Mouse (Mus musculus) MEL (cell line): Measurements from ENCODE around the gene 4930404N11Rik. TPM values are rescaled to one million over a fixed set of nuclear protein-coding genes. Genes with fewer than 3 reads are reported as not detected.

Experiments
- DNase-seq: peaks from one replicate; pipeline ENCODE4 v3.0.0; 2011; ENCODE audit warnings: low read depth, low spot score
- H3K27ac ChIP-seq: 2 replicates; pipeline ENCODE4 v1.5.1; 2012; ENCODE audit warnings: low read depth, mild to moderate bottlenecking, control low read depth, low read length, moderate library complexity; ENCODE audit not compliant: control insufficient read depth
- H3K27me3 ChIP-seq, 2 experiments: fragments of 150-350 bp in 1 of 2; sonication (generic) in 1 of 2; 2 replicates each; pipeline ENCODE4 v1.6.1; 2012; ENCODE audit warnings: low read length in 2 of 2, mild to moderate bottlenecking in 2 of 2, improper control_type of control experiment in 1 of 2, moderate library complexity in 1 of 2; ENCODE audit not compliant: insufficient read depth in 2 of 2, control insufficient read depth in 1 of 2
- H3K36me3 ChIP-seq, 2 experiments: 2 replicates each; pipeline ENCODE4 v1.6.1; 2012 to 2014; ENCODE audit warnings: low read length in 2 of 2, improper control_type of control experiment in 1 of 2, inconsistent platforms in 1 of 2, mild to moderate bottlenecking in 1 of 2; ENCODE audit not compliant: insufficient read depth in 2 of 2, control insufficient read depth in 1 of 2
- H3K4me1 ChIP-seq, 2 experiments: fragments of 150-350 bp in 1 of 2; sonication (generic) in 1 of 2; 2 replicates each; pipeline ENCODE4 v1.6.1; 2012; ENCODE audit warnings: low read length in 2 of 2, improper control_type of control experiment in 1 of 2, mild to moderate bottlenecking in 1 of 2; ENCODE audit not compliant: insufficient read depth in 2 of 2, control insufficient read depth in 1 of 2
- H3K4me3 ChIP-seq, 2 experiments: fragments of 150-350 bp in 1 of 2; sonication (generic) in 1 of 2; 2 replicates each; pipeline ENCODE4 v1.5.1; 2012; ENCODE audit warnings: low read depth in 2 of 2, low read length in 2 of 2, mild to moderate bottlenecking in 2 of 2, moderate library complexity in 2 of 2, control low read depth in 1 of 2, improper control_type of control experiment in 1 of 2; ENCODE audit not compliant: control insufficient read depth in 1 of 2, insufficient read depth in 1 of 2
- H3K79me2 ChIP-seq: 2 replicates; pipeline ENCODE4 v1.6.1; 2012; ENCODE audit warnings: mild to moderate bottlenecking, low read length, moderate library complexity; ENCODE audit not compliant: control insufficient read depth, poor library complexity, insufficient read depth
- H3K9ac ChIP-seq: 2 replicates; pipeline ENCODE4 v1.6.1; 2012; ENCODE audit warnings: low read depth, mild to moderate bottlenecking, control low read depth, low read length, moderate library complexity; ENCODE audit not compliant: control insufficient read depth, poor library complexity, severe bottlenecking
- H3K9me3 ChIP-seq: fragments of 150-350 bp; sonication (generic); replicated peaks from 2 replicates; pipeline ENCODE4 v1.6.1; 2012; ENCODE audit warnings: mild to moderate bottlenecking, low read length, improper control_type of control experiment, moderate library complexity; ENCODE audit not compliant: insufficient read depth
- BHLHE40 ChIP-seq: IDR thresholded peaks from 2 replicates; pipeline ENCODE4 v1.6.1; 2012; ENCODE audit warnings: low read depth, mild to moderate bottlenecking, inconsistent platforms, low read length, improper control_type of control experiment, borderline replicate concordance
- CHD1 ChIP-seq: IDR thresholded peaks from 2 replicates; pipeline ENCODE4 v1.6.1; 2012; ENCODE audit warnings: low read depth, mild to moderate bottlenecking, inconsistent platforms, low read length, improper control_type of control experiment
- CHD2 ChIP-seq: IDR thresholded peaks from 2 replicates; pipeline ENCODE4 v1.6.1; 2011; ENCODE audit warnings: low read length, improper control_type of control experiment
- E2F4 ChIP-seq: IDR thresholded peaks from 2 replicates; pipeline ENCODE4 v1.6.1; 2011; ENCODE audit warnings: low read depth, low read length, improper control_type of control experiment, borderline replicate concordance
- ELF1 ChIP-seq: IDR thresholded peaks from 2 replicates; pipeline ENCODE4 v1.6.1; 2014; ENCODE audit warnings: low read depth, mild to moderate bottlenecking, inconsistent platforms, low read length, improper control_type of control experiment, moderate library complexity
- EP300 ChIP-seq, 2 experiments: IDR thresholded peaks; 2 replicates each; pipeline ENCODE4 v1.6.1; 2011; ENCODE audit warnings: improper control_type of control experiment in 2 of 2, low read length in 2 of 2, low read depth in 1 of 2, mild to moderate bottlenecking in 1 of 2
- ETS1 ChIP-seq: IDR thresholded peaks from 2 replicates; pipeline ENCODE4 v1.6.1; 2012; ENCODE audit warnings: low read depth, mild to moderate bottlenecking, inconsistent platforms, low read length, improper control_type of control experiment, moderate library complexity
- GABPA ChIP-seq: IDR thresholded peaks from 2 replicates; pipeline ENCODE4 v1.6.1; 2012; ENCODE audit warnings: low read depth, mild to moderate bottlenecking, inconsistent platforms, low read length, improper control_type of control experiment, moderate library complexity
- GATA1 ChIP-seq: IDR thresholded peaks from 2 replicates; pipeline ENCODE4 v1.6.1; 2011; ENCODE audit warnings: low read depth, low read length, improper control_type of control experiment
- HCFC1 ChIP-seq: IDR thresholded peaks from 2 replicates; pipeline ENCODE4 v1.6.1; 2012; ENCODE audit warnings: low read depth, mild to moderate bottlenecking, inconsistent platforms, low read length, improper control_type of control experiment, moderate library complexity
- MAFK ChIP-seq: IDR thresholded peaks from 2 replicates; pipeline ENCODE4 v1.6.1; 2011; ENCODE audit warnings: low read depth, mild to moderate bottlenecking, low read length, improper control_type of control experiment, borderline replicate concordance
- MAX ChIP-seq: IDR thresholded peaks from 2 replicates; pipeline ENCODE4 v1.6.1; 2011; ENCODE audit warnings: low read length, improper control_type of control experiment
- MXI1 ChIP-seq: IDR thresholded peaks from 2 replicates; pipeline ENCODE4 v1.6.1; 2011; ENCODE audit warnings: mild to moderate bottlenecking, low read depth, low read length, improper control_type of control experiment
- MYC ChIP-seq: IDR thresholded peaks from 2 replicates; pipeline ENCODE4 v1.6.1; 2011; ENCODE audit warnings: low read depth, mild to moderate bottlenecking, low read length, improper control_type of control experiment, moderate library complexity
- NELFE ChIP-seq: IDR thresholded peaks from 2 replicates; pipeline ENCODE4 v1.6.1; 2011; ENCODE audit warnings: low read depth, low read length, improper control_type of control experiment
- POLR2AphosphoS2 ChIP-seq: IDR thresholded peaks from 2 replicates; pipeline ENCODE4 v1.6.1; 2011; ENCODE audit warnings: low read length, improper control_type of control experiment
- RAD21 ChIP-seq: IDR thresholded peaks from 2 replicates; pipeline ENCODE4 v1.6.1; 2011; ENCODE audit warnings: mild to moderate bottlenecking, low read depth, low read length, improper control_type of control experiment
- SIN3A ChIP-seq: IDR thresholded peaks from 2 replicates; pipeline ENCODE4 v1.6.1; 2012; ENCODE audit warnings: low read length, improper control_type of control experiment, inconsistent platforms
- SMC3 ChIP-seq: IDR thresholded peaks from 2 replicates; pipeline ENCODE4 v1.6.1; 2011; ENCODE audit warnings: low read depth, low read length, improper control_type of control experiment
- TAL1 ChIP-seq: IDR thresholded peaks from 2 replicates; pipeline ENCODE4 v1.6.1; 2012; ENCODE audit warnings: mild to moderate bottlenecking, inconsistent platforms, low read length, moderate library complexity, mixed read lengths
- TBP ChIP-seq: IDR thresholded peaks from 2 replicates; pipeline ENCODE4 v1.8.0; 2011; ENCODE audit warnings: low read depth, low read length, improper control_type of control experiment
- TCF12 ChIP-seq: IDR thresholded peaks from 2 replicates; pipeline ENCODE4 v1.6.1; 2014; ENCODE audit warnings: low read depth, mild to moderate bottlenecking, inconsistent platforms, low read length, improper control_type of control experiment, moderate library complexity
- USF1 ChIP-seq: IDR thresholded peaks from 2 replicates; pipeline ENCODE4 v1.6.1; 2014; ENCODE audit warnings: low read depth, mild to moderate bottlenecking, inconsistent platforms, low read length, improper control_type of control experiment, moderate library complexity
- USF2 ChIP-seq, 2 experiments: IDR thresholded peaks; 2 replicates each; pipeline ENCODE4 v1.6.1; 2011 to 2012; ENCODE audit warnings: improper control_type of control experiment in 2 of 2, low read length in 2 of 2, borderline replicate concordance in 1 of 2, inconsistent platforms in 1 of 2, low read depth in 1 of 2, mild to moderate bottlenecking in 1 of 2; ENCODE audit not compliant: insufficient read depth in 1 of 2
- ZKSCAN1 ChIP-seq: IDR thresholded peaks from 2 replicates; pipeline ENCODE4 v1.6.1; 2012; ENCODE audit warnings: low read depth, mild to moderate bottlenecking, inconsistent platforms, low read length, improper control_type of control experiment, moderate library complexity
- polyA plus RNA-seq, 2 experiments: library from polyadenylated mRNA; stranded (reverse) in 1 of 2; unstranded in 1 of 2; fragments of >175 nt in 1 of 2; fragments of >200 nt in 1 of 2; gene quantifications; 2 replicates each; pipeline versions ENCODE4 v1.2.1 to v1.2.4; 2012; ENCODE audit warnings: low replicate concordance in 2 of 2, low read depth in 1 of 2; ENCODE audit not compliant: insufficient read length in 2 of 2, insufficient read depth in 1 of 2, missing spikeins in 1 of 2
- total RNA-seq: library from RNA; depleted of rRNA; stranded (reverse); fragments of 300-350 nt; gene quantifications from 2 replicates; pipeline ENCODE4 v1.2.3, GENCODE M21; 2012

4930404N11Rik gene
- total and polyA plus RNA-seq, 3 experiments = 3.1 to 12.1 TPM; not detected in 1

GRCm38 (mm10) chr10:81399296-81399695 is 33.7 kb upstream of the 4930404N11Rik start:
- Histone ChIP-seq H3K27ac (no peak overlapping the region), H3K4me3 (no peak overlapping the region), H3K9ac (no peak overlapping the region), H3K4me1 (0 out of 4 replicates have a peak, but pooled peaks cover 0 to 3% of the 10 kb centered on the region in 2 experiments), H3K36me3 (no peaks in the 10 kb centered on the region), H3K27me3 (no peaks in the 10 kb centered on the region), H3K79me2 (no peaks in the 10 kb centered on the region), H3K9me3 (no peaks in the 10 kb centered on the region)
- DNase-seq = no peak
- no peak for TF ChIP-seq SMC3
- no peak for TF ChIP-seq MXI1
- TF ChIP-seq NELFE = no peak

GRCm38 (mm10) chr10:81396749-81397148 is 31.1 kb upstream of the 4930404N11Rik start:
- H3K36me3 ChIP-seq = no peaks in the 10 kb centered on the region

DNA sequence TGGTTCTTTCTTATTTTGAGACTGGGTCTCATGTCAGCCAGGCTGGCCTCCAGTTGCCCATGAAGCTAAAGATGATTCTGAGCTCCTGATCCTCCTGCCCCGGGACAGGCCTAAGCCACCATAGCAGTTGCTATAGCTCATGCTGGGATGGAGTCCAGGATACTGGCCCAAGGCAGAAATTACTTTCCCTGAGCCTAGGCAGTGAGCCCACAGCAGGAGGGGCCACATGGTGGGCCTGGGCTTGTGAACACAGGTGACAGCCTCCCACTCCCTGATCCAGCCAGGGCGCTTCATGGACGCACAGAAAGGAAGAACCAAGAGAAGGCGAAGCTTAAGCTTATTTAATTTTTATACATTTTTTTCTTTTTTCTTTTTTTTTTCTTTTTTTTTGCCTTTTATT is 30.2 kb upstream of the 4930404N11Rik start:
- TF ChIP-seq TAL1 (no peak), ZKSCAN1 (no peak), TBP (no peak), MAX (no peak), USF2 (IDR thresholded peaks at IDR 0.05; ENCODE audit: borderline replicate concordance in 1 of 2, insufficient read depth in 1 of 2, low read depth in 1 of 2, low read length in 2 of 2) (no peak), MXI1 (no peak), ETS1 (no peak), E2F4 (no peak), POLR2AphosphoS2 (no peak), MYC (no peak), HCFC1 (no peak), ELF1 (no peak), USF1 (no peak), SIN3A (no peak), TCF12 (no peak), GATA1 (no peak), CHD2 (no peak), EP300 (IDR thresholded peaks at IDR 0.05; ENCODE audit: low read depth in 1 of 2, low read length in 2 of 2) (no peak), GABPA (no peak)
- TF ChIP-seq, all 39 proteins: peak for 0
- H3K4me3 ChIP-seq = no peak overlapping the region
- peaks cover 6 to 14% of the 10 kb centered on the region in 2 experiments; a peak in 3 of 4 replicates for H3K4me1 ChIP-seq
- H3K36me3 ChIP-seq = no peaks in the 10 kb centered on the region
- H3K79me2 ChIP-seq = no peaks in the 10 kb centered on the region
- H3K9ac ChIP-seq = no peak overlapping the region
- DNase-seq = no peak
- no peaks in the 10 kb centered on the region for H3K27me3 ChIP-seq
- H3K27ac ChIP-seq = no peak overlapping the region
- no peaks in the 10 kb centered on the region for H3K9me3 ChIP-seq

More at GRCm38 (mm10) chr10:81396749-81397148, 31.1 kb upstream of the 4930404N11Rik start:
- peaks cover 6 to 14% of the 10 kb centered on the region in 2 experiments; a peak in 3 of 4 replicates for H3K4me1 ChIP-seq
- TF ChIP-seq CHD1 = no peak
- no peak for TF ChIP-seq TCF12
- TF ChIP-seq E2F4 = no peak
- no peak for TF ChIP-seq RAD21
- TF ChIP-seq HCFC1 = no peak
- no peak for TF ChIP-seq ZKSCAN1
- no peak for TF ChIP-seq BHLHE40
- no peak for TF ChIP-seq MAFK
- no peak for TF ChIP-seq CHD2
- TF ChIP-seq SMC3 = no peak
- TF ChIP-seq, all 39 proteins: peak for 0
- DNase-seq = no peak
- no peaks in the 10 kb centered on the region for H3K79me2 ChIP-seq
- H3K9ac ChIP-seq = no peak overlapping the region
- no peaks in the 10 kb centered on the region for H3K9me3 ChIP-seq
- H3K27me3 ChIP-seq = no peaks in the 10 kb centered on the region
- H3K27ac ChIP-seq = no peak overlapping the region
- no peak overlapping the region for H3K4me3 ChIP-seq
